ENCODE assay signal across 18 mouse cellular contexts in genomic region chr7:66227814-66228609, GRCm38 (mm10).
DNase-seq lines count a peak whose midpoint lies in the region; ATAC-seq and TF ChIP-seq lines count a peak whose summit lies in the region.
"Had no signal": no experiment of that assay in that cellular context is flagged by ENCODE, and none has a peak within 500 bp of the region (broad histone marks: within the 10 kb centered on the region; RNA-seq: fewer than 3 reads in every experiment).

No protein-coding gene starts in this region.

- 79% methylated on average over 13 of the region's 13 CpGs for WGBS in kidney, embryonic 14.5 days
- 94% methylated on average over 13 of the region's 13 CpGs for WGBS in spleen, adult 2 months
- 85% methylated on average over 13 of the region's 13 CpGs for whole genome bisulfite sequencing in limb, embryonic 10.5 days
- WGBS in stomach, embryonic 15.5 days, result 62% methylated on average over 13 of the region's 13 CpGs
- WGBS in thymus, adult 2 months, result 95% methylated on average over 13 of the region's 13 CpGs

- peak; percentile 30 to 59 for DNase-seq in kidney, adult 8-10 months
- DNase-seq in spleen, adult 2 months (ENCODE audit: low read depth in 1 of 2, low spot score in 2 of 2), result no peak
- DNase-seq in spleen, postnatal 36 days (ENCODE audit: low spot score in 2 of 2), result no peak
- peak; percentile 22 for DNase-seq in limb, embryonic 10.5 days (ENCODE audit: low spot score)
- no peak for DNase-seq in thymus, adult 2 months
- DNase-seq in c-Kit-positive CD71-positive TER-119-positive erythroid progenitor cells, embryonic 14.5 days (ENCODE audit: low spot score), result no peak
- DNase-seq: adrenal gland, postnatal 14 days; cerebellum, postnatal 10 days; embryo, embryonic 11 days; heart, postnatal 36 days; lung, adult 18-20 months; lung, postnatal 36 days; thymus, postnatal 36 days had no signal

- H3K4me1 ChIP-seq in kidney, embryonic 14.5 days (ENCODE audit: control insufficient read depth, insufficient read depth, low read length), result peaks cover 10% of the 10 kb centered on the region; the same call in 1 of the 2 replicates
- peaks cover 21% of the 10 kb centered on the region; the same call in 1 of the 2 replicates for H3K4me1 ChIP-seq in spleen, adult 2 months (ENCODE audit: control insufficient read depth, insufficient read depth, insufficient read length)
- peaks cover 37% of the 10 kb centered on the region for H3K4me1 ChIP-seq in limb, embryonic 10.5 days
- peaks cover 27% of the 10 kb centered on the region for H3K4me1 ChIP-seq in stomach, embryonic 15.5 days
- H3K4me1 ChIP-seq in thymus, adult 2 months (replicated peaks; ENCODE audit: control insufficient read depth, insufficient read depth, low read length), result peaks cover 31% of the 10 kb centered on the region

- ATAC-seq in kidney, embryonic 14.5 days (ENCODE audit: low FRiP score, low TSS enrichment), result no peak
- ATAC-seq in stomach, embryonic 15.5 days (ENCODE audit: insufficient read depth, low FRiP score, low read depth), result peak; percentile 36; the same call in 1 of the 2 replicates

- H3K9me3 ChIP-seq in kidney, embryonic 14.5 days (ENCODE audit: control insufficient read depth, low read length), result no peaks in the 10 kb centered on the region
- no peaks in the 10 kb centered on the region for H3K9me3 ChIP-seq in limb, embryonic 10.5 days (replicated peaks)
- H3K9me3 ChIP-seq in stomach, embryonic 15.5 days, result no peaks in the 10 kb centered on the region
- H3K9me3 ChIP-seq: midbrain, embryonic 12.5 days had no signal

- H3K36me3 ChIP-seq in kidney, embryonic 14.5 days (ENCODE audit: control insufficient read depth, insufficient read depth, low read length), result no peaks in the 10 kb centered on the region
- no peaks in the 10 kb centered on the region for H3K36me3 ChIP-seq in spleen, adult 2 months (ENCODE audit: control insufficient read depth, insufficient read depth, low read length)
- H3K36me3 ChIP-seq in limb, embryonic 10.5 days, result no peaks in the 10 kb centered on the region
- no peaks in the 10 kb centered on the region for H3K36me3 ChIP-seq in stomach, embryonic 15.5 days
- no peaks in the 10 kb centered on the region for H3K36me3 ChIP-seq in thymus, adult 2 months (ENCODE audit: control insufficient read depth, insufficient read depth, low read length)
- H3K36me3 ChIP-seq: midbrain, embryonic 12.5 days had no signal

- no peak overlapping the region for H3K4me2 ChIP-seq in kidney, embryonic 14.5 days (replicated peaks; ENCODE audit: low read depth, low read length)
- no peak overlapping the region for H3K4me2 ChIP-seq in stomach, embryonic 15.5 days
- H3K4me2 ChIP-seq: heart, embryonic 11.5 days; midbrain, embryonic 12.5 days had no signal

- no peak overlapping the region for H3K27ac ChIP-seq in kidney, embryonic 14.5 days (ENCODE audit: low read depth, low read length)
- peak overlapping the region; percentile 52; the same call in 1 of the 2 replicates for H3K27ac ChIP-seq in spleen, adult 2 months (ENCODE audit: insufficient read depth, low read length)
- peak overlapping the region; percentile 46; the same call in 1 of the 2 replicates for H3K27ac ChIP-seq in limb, embryonic 10.5 days
- no peak overlapping the region for H3K27ac ChIP-seq in stomach, embryonic 15.5 days
- no peak overlapping the region for H3K27ac ChIP-seq in thymus, adult 2 months (ENCODE audit: control insufficient read depth, insufficient read depth, low read length)
- H3K27ac ChIP-seq: midbrain, embryonic 12.5 days had no signal

- H3K27me3 ChIP-seq in kidney, embryonic 14.5 days (ENCODE audit: control insufficient read depth, insufficient read depth, low read length), result no peaks in the 10 kb centered on the region
- H3K27me3 ChIP-seq in spleen, adult 2 months (ENCODE audit: control insufficient read depth, insufficient read depth, low read length), result no peaks in the 10 kb centered on the region
- H3K27me3 ChIP-seq in limb, embryonic 10.5 days (ENCODE audit: low read depth, poor library complexity, severe bottlenecking), result no peaks in the 10 kb centered on the region
- no peaks in the 10 kb centered on the region for H3K27me3 ChIP-seq in stomach, embryonic 15.5 days (replicated peaks)
- H3K27me3 ChIP-seq in thymus, adult 2 months (ENCODE audit: control insufficient read depth, insufficient read depth, low read length), result no peaks in the 10 kb centered on the region
- H3K27me3 ChIP-seq: CH12.LX; midbrain, embryonic 12.5 days had no signal

- no peak overlapping the region for H3K9ac ChIP-seq in kidney, embryonic 14.5 days (ENCODE audit: low read depth, low read length)
- no peak overlapping the region for H3K9ac ChIP-seq in stomach, embryonic 15.5 days
- H3K9ac ChIP-seq: midbrain, embryonic 12.5 days had no signal

- no peak for TF ChIP-seq POLR2A in spleen, adult 2 months (IDR thresholded peaks at IDR 0.05; ENCODE audit: low read depth, low read length)
- no peak for TF ChIP-seq POLR2A in thymus, adult 2 months (IDR thresholded peaks at IDR 0.05; ENCODE audit: control insufficient read depth, extremely low read depth, insufficient read depth, low read length, poor library complexity)

- H3K4me3 ChIP-seq in kidney, embryonic 14.5 days (ENCODE audit: low read length), result no peak overlapping the region
- no peak overlapping the region for H3K4me3 ChIP-seq in spleen, adult 2 months (ENCODE audit: extremely low read depth, insufficient read depth, insufficient read length)
- H3K4me3 ChIP-seq in limb, embryonic 10.5 days, result no peak overlapping the region
- no peak overlapping the region for H3K4me3 ChIP-seq in stomach, embryonic 15.5 days (replicated peaks)
- no peak overlapping the region for H3K4me3 ChIP-seq in thymus, adult 2 months (ENCODE audit: control insufficient read depth, insufficient read depth, low read length)
- H3K4me3 ChIP-seq: midbrain, embryonic 12.5 days had no signal

- no peak for TF ChIP-seq CTCF in spleen, adult 2 months (IDR thresholded peaks at IDR 0.05; ENCODE audit: extremely low read depth, insufficient read depth, insufficient read length, insufficient replicate concordance)
- no peak for TF ChIP-seq CTCF in thymus, adult 2 months (IDR thresholded peaks at IDR 0.05; ENCODE audit: borderline replicate concordance, control insufficient read depth, extremely low read depth, insufficient read depth, low read length, poor library complexity)

Comparison
In these comparisons a context has a peak if more than half of its experiments do, and no peak if none do; other contexts are left out.
1. DNase-seq: peak in kidney, adult 8-10 months (2 of 2) and limb, embryonic 10.5 days (single experiment); none in spleen, adult 2 months (0 of 2), spleen, postnatal 36 days (0 of 2), thymus, adult 2 months (single experiment) and c-Kit-positive CD71-positive TER-119-positive erythroid progenitor cells, embryonic 14.5 days (single experiment).
2. H3K27ac ChIP-seq: peak in spleen, adult 2 months (single experiment) and limb, embryonic 10.5 days (single experiment); none in kidney, embryonic 14.5 days (single experiment), stomach, embryonic 15.5 days (single experiment) and thymus, adult 2 months (single experiment).